Mouse (Mus musculus): Measurements from ENCODE around the gene Stmnd1. TPM values are rescaled to one million over a fixed set of nuclear protein-coding genes. Genes with fewer than 3 reads are reported as not detected.
"Not testable (repeated sequence)": the region's sequence is repeated elsewhere in the genome, so short reads cannot be mapped to it uniquely, and the experiment has no call there.

Gene Stmnd1
- total RNA-seq, 2 experiments from 2014 or later, result not detected

- DNase-seq (ENCODE audit: extremely low spot score in 1 of 2, low spot score in 2 of 2), result no peak
- intact Hi-C loops (cut with DNase I), result no loop called here
Observed at GRCm38 (mm10) chr13:46275701-46276100, 2.2 kb downstream of the Stmnd1 start.

- intact Hi-C loops (cut with DNase I), result no loop called here
- no peak for DNase-seq (ENCODE audit: extremely low spot score in 1 of 2, low spot score in 2 of 2)
Observed at GRCm38 (mm10) chr13:46282543-46282942, 9.0 kb downstream of the Stmnd1 start.

DNA sequence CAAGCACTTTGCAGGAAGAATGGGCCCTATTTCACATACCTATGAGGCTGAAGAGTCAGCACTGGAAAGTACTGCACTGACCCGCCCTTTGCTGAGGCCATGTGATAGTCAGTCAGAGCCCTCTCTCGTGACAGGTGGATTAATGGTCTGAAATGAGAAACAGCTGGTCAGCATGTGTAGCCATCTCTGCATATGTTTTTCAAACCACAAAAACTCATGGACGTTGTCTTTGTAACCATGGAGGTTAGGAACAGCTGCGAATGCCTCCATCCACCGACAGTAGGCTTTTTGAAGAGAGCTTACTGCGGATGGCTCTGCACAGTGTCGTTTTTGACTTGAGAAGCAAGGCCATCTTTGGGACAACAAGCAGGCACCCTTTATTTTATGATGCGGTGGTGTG, 14.3 kb downstream of the Stmnd1 start:
- intact Hi-C loops (cut with DNase I), result no loop called here
- DNase-seq (ENCODE audit: extremely low spot score in 1 of 2, low spot score in 2 of 2), result no peak

DNA sequence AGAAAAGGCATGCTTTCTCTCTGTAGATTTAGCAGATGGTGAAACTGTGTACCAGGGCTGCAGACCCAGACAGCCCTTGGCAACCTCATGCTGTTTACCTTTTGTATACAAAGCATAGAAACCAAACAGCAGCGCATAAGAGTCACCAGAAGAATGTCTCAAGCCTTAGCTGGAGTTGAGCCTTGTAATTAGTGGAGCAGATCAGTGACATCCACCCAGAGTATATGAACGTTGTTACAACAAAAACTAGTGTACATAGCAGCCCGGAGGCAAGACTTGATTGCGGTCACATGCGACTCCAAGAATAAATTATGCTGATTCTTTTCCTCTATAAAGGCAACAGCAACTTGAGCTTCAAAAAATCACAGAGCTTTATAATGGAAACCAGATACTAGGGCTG, 14.9 kb downstream of the Stmnd1 start:
- no peak for DNase-seq (ENCODE audit: extremely low spot score in 1 of 2, low spot score in 2 of 2)
- intact Hi-C loops (cut with DNase I), result no loop called here

- no peak for DNase-seq (ENCODE audit: extremely low spot score in 1 of 2, low spot score in 2 of 2)
- intact Hi-C loops (cut with DNase I), result no loop called here
Observed at GRCm38 (mm10) chr13:46290537-46290936, 17.0 kb downstream of the Stmnd1 start.

DNA sequence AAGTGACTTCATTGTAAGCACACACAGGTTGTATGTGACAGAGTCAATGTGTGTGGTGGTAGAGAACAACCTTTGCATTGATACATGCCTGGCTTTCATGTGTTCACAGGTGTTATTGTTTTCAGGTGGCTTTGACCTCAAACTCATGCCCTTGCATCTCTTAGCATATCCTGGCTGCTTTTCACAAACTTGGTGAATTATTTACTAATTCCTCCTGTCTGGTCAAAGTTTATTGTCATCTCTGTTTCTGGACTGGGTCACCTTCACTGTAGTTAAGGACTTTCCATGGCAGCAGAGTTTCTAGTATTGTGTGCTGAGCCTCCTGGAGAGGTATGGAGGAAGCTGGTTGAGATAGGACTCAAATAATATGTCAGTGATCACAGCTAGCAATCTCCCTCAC, 20.8 kb downstream of the Stmnd1 start:
- DNase-seq (ENCODE audit: extremely low spot score in 1 of 2, low spot score in 2 of 2), result no peak
- intact Hi-C loops (cut with DNase I), result no loop called here

DNA sequence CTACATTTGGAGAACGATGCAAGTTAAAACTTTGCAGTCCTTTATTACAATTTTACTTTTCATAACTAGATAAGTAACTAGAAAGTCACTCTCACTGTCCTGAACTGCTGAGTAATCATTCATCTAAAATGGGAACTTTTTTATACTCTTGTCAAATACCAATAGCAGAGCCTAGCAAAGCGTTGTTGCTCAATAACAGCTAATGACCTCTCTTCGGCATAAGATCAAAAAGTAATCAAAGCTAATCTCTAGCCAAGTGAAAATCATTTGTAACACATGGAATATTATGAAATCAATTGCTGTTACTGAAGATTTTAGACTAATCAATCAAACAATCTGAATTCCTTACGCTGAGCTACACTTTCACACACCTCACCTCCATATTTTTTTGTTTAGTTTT, 24.2 kb downstream of the Stmnd1 start:
- intact Hi-C loops (cut with DNase I), result no loop called here
- DNase-seq (ENCODE audit: extremely low spot score in 1 of 2, low spot score in 2 of 2), result no peak

- intact Hi-C loops (cut with DNase I), result loop anchor here (2.0 kb wide), 1 partner anchor 352 kb away; no protein-coding TSS in a partner anchor
- peak; percentile 55 to 75 for DNase-seq (ENCODE audit: extremely low spot score in 1 of 2, low spot score in 2 of 2)
Observed at GRCm38 (mm10) chr13:46310790-46311189, 37.3 kb downstream of the Stmnd1 start.

DNA sequence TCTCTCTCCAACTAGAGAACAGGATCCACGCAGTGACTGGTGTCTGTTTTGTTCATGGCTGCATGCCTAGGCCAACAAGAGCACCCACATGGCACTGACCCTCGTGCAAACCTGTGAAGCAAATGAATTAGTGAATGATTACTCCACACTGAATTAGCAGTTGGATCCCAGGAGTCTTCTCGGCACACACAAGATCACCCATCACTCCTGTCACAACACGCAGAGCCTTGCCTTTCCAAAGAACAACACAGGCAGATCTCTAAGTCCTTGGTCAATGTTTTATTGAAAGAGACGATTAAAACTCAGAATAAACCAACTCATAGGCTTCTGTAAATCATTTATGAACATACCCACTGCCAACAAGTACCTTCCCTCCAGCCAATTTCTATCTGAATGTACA, 39.7 kb downstream of the Stmnd1 start:
- no peak for DNase-seq (ENCODE audit: extremely low spot score in 1 of 2, low spot score in 2 of 2)
- intact Hi-C loops (cut with DNase I), result no loop called here

DNA sequence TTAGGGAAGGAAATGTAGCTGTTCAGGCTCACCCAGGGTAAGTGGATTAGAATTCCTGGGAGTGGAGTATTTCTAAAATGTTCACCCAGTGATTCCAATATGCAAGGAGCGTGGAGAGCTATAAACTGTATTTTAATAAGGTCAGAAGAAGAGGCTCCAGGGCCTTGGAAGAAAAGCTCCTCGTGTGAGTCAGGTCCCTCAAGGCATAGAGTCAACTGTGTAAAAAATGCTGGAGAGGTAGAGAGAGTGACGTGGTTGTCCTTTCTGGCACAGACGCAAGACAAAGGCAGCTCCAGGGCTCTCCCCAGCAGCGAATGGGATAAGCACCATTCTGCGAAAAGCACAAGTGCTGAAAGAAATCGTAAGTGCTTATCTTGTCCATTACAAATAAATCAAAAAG, 41.6 kb downstream of the Stmnd1 start:
- intact Hi-C loops (cut with DNase I), result no loop called here
- DNase-seq (ENCODE audit: extremely low spot score in 1 of 2, low spot score in 2 of 2), result no peak

DNA sequence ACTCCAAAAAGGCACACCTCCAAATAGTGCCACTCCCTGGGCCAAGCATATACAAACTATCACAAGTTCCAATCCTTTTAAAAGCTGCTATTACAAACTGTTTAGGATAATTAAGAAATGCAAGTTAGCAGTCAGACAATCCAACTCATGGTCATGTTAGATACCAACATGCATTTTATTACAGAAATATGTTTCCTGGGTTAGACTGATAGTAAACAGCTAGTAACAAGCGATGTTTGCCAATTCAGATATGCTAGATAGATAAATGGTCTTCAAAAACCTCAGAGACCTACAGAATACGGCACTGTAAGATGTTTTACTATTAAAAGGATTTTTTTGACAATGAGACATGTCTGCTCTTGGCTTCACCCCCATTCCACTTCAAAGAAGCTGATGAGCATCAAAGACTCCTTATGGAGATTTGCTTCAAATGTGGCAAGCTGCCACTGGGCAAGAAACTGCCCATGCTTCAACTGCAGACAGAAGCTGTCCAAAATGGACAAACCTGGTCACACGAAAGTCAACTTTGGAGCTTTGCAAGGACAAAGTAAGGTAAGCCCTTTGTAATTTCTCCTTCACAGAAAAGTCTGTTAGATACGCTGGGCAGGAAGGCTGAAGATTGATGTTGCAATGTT, 52.9 kb downstream of the Stmnd1 start:
- intact Hi-C loops (cut with DNase I), result no loop called here
- DNase-seq (ENCODE audit: extremely low spot score in 1 of 2, low spot score in 2 of 2), result no peak

GRCm38 (mm10) chr13:46335020-46335419, 61.5 kb downstream of the Stmnd1 start:
- intact Hi-C loops (cut with DNase I), result no loop called here

DNA sequence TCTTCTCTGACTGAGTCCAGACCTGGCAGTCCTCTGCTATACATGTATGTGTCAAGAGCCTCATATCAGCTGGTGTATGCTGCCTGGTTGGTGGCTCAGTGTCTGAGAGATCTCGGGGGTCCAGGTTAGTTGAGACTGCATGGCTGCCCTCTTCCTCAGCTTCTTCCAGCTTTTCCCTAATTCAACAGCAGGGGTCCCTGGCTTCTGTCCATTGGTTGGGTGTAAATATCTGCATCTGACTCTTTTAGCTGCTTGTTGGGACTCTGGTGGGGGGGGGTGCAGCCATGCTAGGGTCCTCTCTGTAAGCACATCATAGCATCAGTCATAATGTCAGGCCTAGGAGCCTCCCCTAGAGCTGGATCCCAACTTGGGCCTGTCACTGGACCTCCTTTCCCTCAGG, 62.8 kb downstream of the Stmnd1 start:
- intact Hi-C loops (cut with DNase I); DNase-seq (ENCODE audit: extremely low spot score in 1 of 2, low spot score in 2 of 2): not testable (repeated sequence)

More at GRCm38 (mm10) chr13:46335020-46335419, 61.5 kb downstream of the Stmnd1 start:
- peak; percentile 75 to 84 for DNase-seq (ENCODE audit: extremely low spot score in 1 of 2, low spot score in 2 of 2)

- intact Hi-C loops (cut with DNase I), result no loop called here
- DNase-seq (ENCODE audit: extremely low spot score in 1 of 2, low spot score in 2 of 2), result no peak
Observed at GRCm38 (mm10) chr13:46337791-46338190, 64.3 kb downstream of the Stmnd1 start.

DNA sequence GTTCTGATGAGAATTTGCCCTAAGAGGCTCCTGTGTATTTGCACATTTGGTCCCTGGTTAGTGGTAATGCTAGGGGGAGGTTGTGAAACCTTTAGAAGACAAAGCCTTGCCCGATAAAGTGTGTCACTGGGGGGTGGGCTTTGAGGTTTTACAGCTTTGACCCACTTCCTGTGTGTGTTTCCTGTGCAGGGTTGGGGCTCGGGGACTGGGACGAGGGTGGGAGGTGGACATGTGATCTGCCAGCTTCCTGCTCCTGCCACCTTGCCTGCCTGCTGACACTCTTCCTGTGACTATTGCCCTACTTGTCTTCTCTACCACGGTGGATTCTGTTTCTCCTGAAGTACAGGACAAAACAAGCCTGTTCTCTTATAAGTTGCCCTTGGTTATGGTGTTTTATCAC, 66.4 kb downstream of the Stmnd1 start:
- intact Hi-C loops (cut with DNase I), result no loop called here
- DNase-seq (ENCODE audit: extremely low spot score in 1 of 2, low spot score in 2 of 2), result no peak

DNA sequence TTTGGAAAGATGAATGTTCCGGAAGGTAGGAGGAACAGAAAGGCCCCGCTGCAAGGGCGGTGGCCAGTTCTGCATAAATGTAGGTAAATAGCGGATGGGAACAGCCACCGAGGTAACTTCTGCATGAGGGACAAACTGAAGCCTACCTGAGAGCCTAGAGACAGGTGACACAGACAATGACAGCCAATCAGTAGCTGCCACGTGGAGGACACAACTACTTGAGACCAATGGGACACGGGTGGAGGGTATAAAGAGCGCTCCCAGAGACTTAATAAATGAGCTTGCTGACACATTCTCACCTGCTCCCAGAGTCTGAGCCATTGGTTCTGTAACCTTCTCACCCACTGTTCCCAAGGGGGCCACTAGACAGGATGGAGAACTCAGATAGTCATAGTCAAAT, 67.1 kb downstream of the Stmnd1 start:
- intact Hi-C loops (cut with DNase I), result no loop called here
- no peak for DNase-seq (ENCODE audit: extremely low spot score in 1 of 2, low spot score in 2 of 2)

DNA sequence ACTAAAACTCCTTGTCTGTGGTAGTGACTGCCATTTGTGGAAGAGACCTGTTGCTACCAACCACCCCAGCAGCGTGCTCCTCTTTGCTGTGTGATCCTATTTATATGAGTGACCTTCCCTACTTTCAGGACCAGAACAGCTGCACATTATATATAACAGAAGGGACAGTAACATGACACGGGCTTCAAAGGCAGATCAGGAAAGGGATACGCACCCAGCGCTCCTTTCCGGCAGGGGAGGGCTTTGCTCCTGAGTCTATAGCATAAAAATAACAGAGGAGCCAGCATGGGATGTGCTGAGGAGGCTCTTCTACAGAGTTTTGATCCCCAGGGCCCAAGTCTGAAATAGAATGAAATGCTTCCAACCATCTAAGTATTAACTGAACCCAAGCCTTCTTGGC, 67.9 kb downstream of the Stmnd1 start:
- intact Hi-C loops (cut with DNase I), result no loop called here
- DNase-seq (ENCODE audit: extremely low spot score in 1 of 2, low spot score in 2 of 2), result no peak

DNA sequence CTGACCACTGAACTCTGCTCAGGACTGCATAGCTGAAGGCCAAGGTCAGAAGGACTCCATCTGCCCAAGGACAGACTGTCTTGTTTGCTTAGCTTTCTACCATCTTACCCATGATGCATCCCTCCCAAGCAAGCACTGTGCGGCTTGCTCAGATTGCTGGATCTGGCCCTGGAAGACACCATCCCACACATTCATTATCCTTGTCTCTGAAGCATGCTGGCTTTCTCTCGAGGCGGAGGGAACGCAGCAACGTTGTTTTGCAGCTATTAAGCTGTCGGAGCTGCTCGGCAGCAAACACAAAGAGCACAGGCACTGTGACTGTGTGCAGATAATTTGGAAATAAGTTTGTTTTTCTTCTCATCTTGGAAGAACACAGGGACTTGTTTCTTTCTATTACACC, 69.7 kb downstream of the Stmnd1 start:
- intact Hi-C loops (cut with DNase I), result no loop called here
- DNase-seq (ENCODE audit: extremely low spot score in 1 of 2, low spot score in 2 of 2), result no peak

GRCm38 (mm10) chr13:46346830-46347512, 73.5 kb downstream of the Stmnd1 start:
- intact Hi-C loops (cut with DNase I), result no loop called here
- DNase-seq (ENCODE audit: extremely low spot score in 1 of 2, low spot score in 2 of 2), result no peak

DNA sequence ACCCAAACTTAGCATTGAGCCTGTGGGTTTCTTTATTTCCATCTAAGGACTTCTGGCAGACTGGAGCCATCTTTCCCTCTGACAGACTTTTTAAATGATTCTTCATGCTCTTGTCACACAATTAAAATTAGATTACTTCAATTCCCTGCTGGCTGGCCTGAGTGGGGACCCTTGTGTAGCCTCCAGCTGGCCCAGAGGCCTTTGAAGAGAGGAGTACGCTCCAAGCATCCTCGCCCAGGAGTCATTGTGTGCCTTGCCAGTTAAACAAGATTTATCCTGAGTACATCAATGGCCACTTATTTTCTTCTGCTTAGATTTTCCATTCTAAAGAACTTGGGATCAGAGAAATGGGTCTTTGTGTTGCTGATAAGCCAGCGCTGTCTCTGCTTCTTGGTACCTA, 76.1 kb downstream of the Stmnd1 start:
- intact Hi-C loops (cut with DNase I), result no loop called here
- no peak for DNase-seq (ENCODE audit: extremely low spot score in 1 of 2, low spot score in 2 of 2)
